Mouse (Mus musculus) brown adipose tissue, adult 24 weeks (tissue): Measurements from ENCODE around the gene Gm8206. TPM values are rescaled to one million over a fixed set of nuclear protein-coding genes. Genes with fewer than 3 reads are reported as not detected.
"Not testable (repeated sequence)": the region's sequence is repeated elsewhere in the genome, so short reads cannot be mapped to it uniquely, and the experiment has no call there.

Experiments used
- H3K27ac ChIP-seq: fragments of 200-500 bp; replicated peaks from 2 replicates; pipeline ENCODE4 v1.5.1; 2012; ENCODE audit warnings: low read depth, mild to moderate bottlenecking, low read length
- H3K4me1 ChIP-seq: fragments of 200-500 bp; 2 replicates; pipeline ENCODE4 v1.6.1; 2012; ENCODE audit warnings: low read length, mixed read lengths; ENCODE audit not compliant: control insufficient read depth, insufficient read depth, insufficient read length
- H3K4me3 ChIP-seq: fragments of 200-500 bp; 2 replicates; pipeline ENCODE4 v1.5.1; 2012; ENCODE audit warnings: low read depth, mild to moderate bottlenecking, low read length, moderate library complexity; ENCODE audit not compliant: insufficient read depth
- polyA plus RNA-seq: library from polyadenylated mRNA; stranded (reverse); fragments of >200 nt; gene quantifications from 2 replicates; pipeline ENCODE4 v1.2.4, GENCODE M21; 2012; ENCODE audit not compliant: missing spikeins, insufficient read depth, insufficient read length

Gene Gm8206
- not detected in 2 replicates for polyA plus RNA-seq

GRCm38 (mm10) chr14:6093842-6094241 is at the start of gene Gm8206:
Gene Gm8206, minus strand, starts transcription at chr14:6093942.
- H3K4me3 ChIP-seq, H3K4me1 ChIP-seq, H3K27ac ChIP-seq: not testable (repeated sequence)

DNA sequence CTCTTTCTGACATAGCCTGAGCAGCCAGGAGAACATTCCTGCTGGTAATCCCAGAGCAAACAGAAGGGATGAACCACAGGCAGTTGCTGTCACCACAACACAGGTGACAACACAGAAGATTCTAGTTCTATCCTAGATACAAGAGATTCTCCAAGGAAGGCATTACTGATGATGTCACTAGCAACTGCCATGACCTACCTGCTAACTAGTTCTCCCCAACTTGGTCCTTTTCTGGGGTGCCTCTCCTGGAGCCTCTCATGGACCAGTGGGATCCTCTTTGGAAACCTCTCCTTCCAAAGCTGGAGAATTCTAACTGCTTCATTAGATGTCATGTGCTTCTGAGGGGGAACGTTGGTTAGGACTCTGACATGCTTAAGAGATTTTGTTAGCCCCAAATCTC is 32.0 kb upstream of the Gm8206 start, which contains the start of gene Gm3476:
TSS of gene Gm3476 (minus strand) at position 101 of the 400 bp plus-strand sequence.
- H3K4me1 ChIP-seq, H3K27ac ChIP-seq, H3K4me3 ChIP-seq: not testable (repeated sequence)

GRCm38 (mm10) chr14:6108272-6108925 is 14.7 kb upstream of the Gm8206 start, which contains the start of gene Gm3468:
Gene Gm3468, minus strand, starts transcription at chr14:6108665.
- not testable (repeated sequence) for H3K4me1 ChIP-seq
- peak within 1 kb of the TSS; percentile 56 for H3K27ac ChIP-seq
- peak within 1 kb of the TSS; percentile 41 for H3K4me3 ChIP-seq

DNA sequence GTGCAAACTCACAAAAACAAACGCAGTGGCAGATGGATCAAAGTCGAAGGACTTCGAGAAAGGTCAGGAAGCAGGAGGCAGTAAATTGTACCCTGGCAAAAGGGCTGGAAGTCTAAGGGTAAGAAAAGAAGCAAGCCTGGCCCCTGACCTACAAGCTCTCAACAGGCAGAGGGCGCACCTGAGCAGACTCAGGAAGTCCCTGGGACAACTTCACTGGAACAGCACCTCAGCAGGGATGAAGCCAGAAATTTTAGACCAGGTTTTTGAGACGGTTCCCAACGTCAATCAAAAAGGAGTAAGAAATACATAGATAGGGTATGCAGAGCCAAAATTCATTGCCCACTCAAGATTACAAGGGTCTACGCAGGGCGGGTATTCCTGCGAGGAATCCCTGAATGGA is 13.8 kb upstream of the Gm8206 start:
- peak overlapping the region; percentile 41; the same call in 1 of the 2 replicates for H3K4me3 ChIP-seq

DNA sequence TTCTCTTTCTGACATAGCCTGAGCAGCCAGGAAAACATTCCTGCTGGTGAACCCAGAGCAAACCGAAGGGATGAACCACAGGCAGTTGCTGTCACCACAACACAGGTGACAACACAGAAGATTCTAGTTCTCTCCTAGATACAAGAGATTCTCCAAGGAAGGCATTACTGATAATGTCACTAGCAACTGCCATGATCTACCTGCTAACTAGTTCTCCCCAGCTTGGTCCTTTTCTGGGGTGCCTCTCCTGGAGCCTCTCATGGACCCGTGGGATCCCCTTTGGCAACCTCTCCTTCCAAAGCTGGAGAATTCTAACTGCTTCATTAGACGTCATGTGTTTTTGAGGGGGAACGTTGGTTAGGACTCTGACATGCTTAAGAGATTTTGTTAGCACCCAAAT is 35.6 kb downstream of the Gm8206 start, which contains the start of gene Gm6337:
TSS of gene Gm6337 (minus strand) at position 101 of the 400 bp plus-strand sequence.
- not testable (repeated sequence) for H3K27ac ChIP-seq, H3K4me3 ChIP-seq, H3K4me1 ChIP-seq

More for the DNA sequence above, 13.8 kb upstream of the Gm8206 start:
- H3K27ac ChIP-seq: peak overlapping the region; percentile 56
- not testable (repeated sequence) for H3K4me1 ChIP-seq

GRCm38 (mm10) chr14:5987136-5987535 is 106.6 kb downstream of the Gm8206 start:
- H3K4me1 ChIP-seq, H3K4me3 ChIP-seq, H3K27ac ChIP-seq: not testable (repeated sequence)

GRCm38 (mm10) chr14:5979037-5979436 is 114.7 kb downstream of the Gm8206 start, which contains the start of gene Gm3453:
Gene Gm3453, minus strand, starts transcription at chr14:5979137.
- H3K4me1 ChIP-seq, H3K4me3 ChIP-seq, H3K27ac ChIP-seq: not testable (repeated sequence)

Other genes with a start within 250 kb of the Gm8206 start
- gene Gm8237, start 213.6 kb downstream of the Gm8206 start, polyA plus RNA-seq: not detected in 2 replicates
- gene Gm3248, start 132.2 kb downstream of the Gm8206 start, polyA plus RNA-seq: not detected in 2 replicates
- not detected in 2 replicates for gene Gm3453, start 114.8 kb downstream of the Gm8206 start, polyA plus RNA-seq
- not detected in 2 replicates for gene Gm6337, start 35.7 kb downstream of the Gm8206 start, polyA plus RNA-seq
- not detected in 2 replicates for gene Gm3468, start 14.7 kb upstream of the Gm8206 start, polyA plus RNA-seq
- gene Gm3476, start 31.9 kb upstream of the Gm8206 start, polyA plus RNA-seq: not detected in 2 replicates
- not detected in 2 replicates for gene Gm21560, start 125.3 kb upstream of the Gm8206 start, polyA plus RNA-seq
- gene Gm3411, start 193.3 kb upstream of the Gm8206 start, polyA plus RNA-seq: not detected in 2 replicates
- not detected in 2 replicates for gene Gm21103, start 210.9 kb upstream of the Gm8206 start, polyA plus RNA-seq
- gene Gm3618, start 249.7 kb upstream of the Gm8206 start, polyA plus RNA-seq: not detected in 2 replicates